Mouse (Mus musculus): ENCODE results near the gene Slc25a54.

DNA sequence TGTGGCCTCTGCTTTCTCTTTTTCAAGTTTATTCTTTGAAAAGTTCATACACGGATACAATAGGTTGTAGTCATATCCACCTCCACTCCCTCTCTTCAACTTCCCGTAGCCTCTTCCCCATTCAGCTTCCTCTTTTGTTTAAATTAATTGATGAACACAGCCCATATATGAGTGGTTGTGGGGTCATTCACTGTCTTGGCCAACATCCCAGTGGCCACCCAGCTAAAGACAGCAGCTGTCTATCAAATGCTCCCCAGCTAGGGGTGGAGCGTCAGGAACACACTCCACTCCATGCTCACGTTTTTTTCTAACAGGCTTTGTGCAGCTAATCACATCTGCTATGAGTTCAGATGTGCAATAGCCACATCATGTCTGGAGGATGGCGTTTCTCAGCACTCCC lies 49.5 kb downstream of the Slc25a54 start:
- TF ChIP-seq CTCF (IDR thresholded peaks at IDR 0.05; ENCODE audit: low read depth) (no peak), EP300 (IDR thresholded peaks at IDR 0.05; ENCODE audit: low read depth) (no peak)
